In genomic region chr11:70001159-70001558, GRCm38 (mm10) we compare ENCODE assay signal across 8 mouse cellular contexts. TPM values are rescaled to one million over a fixed set of nuclear protein-coding genes. Genes with fewer than 3 reads are reported as not detected.
A peak's percentile ranks its signal among the peaks of the same experiment; 100 is the strongest.
DNase-seq lines count a peak whose midpoint lies in the region; ATAC-seq and TF ChIP-seq lines count a peak whose summit lies in the region.

No protein-coding gene starts in this region.

- DNase-seq in left cerebral cortex, adult 2 months (ENCODE audit: extremely low spot score in 1 of 2, low spot score in 2 of 2) = no peak
- no peak for DNase-seq in left cerebral cortex, postnatal 25 days (ENCODE audit: low spot score in 2 of 2)
- no peak for DNase-seq in intestine, embryonic 14.5 days (ENCODE audit: low spot score)
- no peak for DNase-seq in adrenal gland, postnatal 36 days
- DNase-seq in urinary bladder, adult 18-20 months (ENCODE audit: low spot score in 2 of 2) = no peak
- DNase-seq in retina, embryonic 14.5 days (ENCODE audit: low spot score) = no peak

- TF ChIP-seq CTCF in left cerebral cortex, adult 2 months (IDR thresholded peaks at IDR 0.05) = no peak

- peak overlapping the region; percentile 88 for H3K4me2 ChIP-seq in embryonic facial prominence, embryonic 13.5 days
- H3K4me2 ChIP-seq in intestine, embryonic 14.5 days (ENCODE audit: low read length) = peak overlapping the region; percentile 93
- peak overlapping the region; percentile 95 for H3K4me2 ChIP-seq in myocyte (ENCODE audit: low read depth)

- intact Hi-C loops in left cerebral cortex, adult 2 months (cut with DNase I) = loop anchor here (2.0 kb wide), 1 partner anchor 14 kb away; the partner anchor contains the start of gene Acadvl
- intact Hi-C loops in left cerebral cortex, postnatal 25 days (cut with DNase I) = loop anchor here (5.0 kb wide), 1 partner anchor 211 kb away; the partner anchor contains the start of gene Slc16a11

- H3ac ChIP-seq in myocyte (ENCODE audit: control insufficient read depth, insufficient read length) = peak overlapping the region; percentile 49

- 10% methylated on average over 8 of the region's 8 CpGs for WGBS in embryonic facial prominence, embryonic 13.5 days
- 10% methylated on average over 8 of the region's 8 CpGs for WGBS in intestine, embryonic 14.5 days

- peaks cover 44% of the 10 kb centered on the region for H3K36me3 ChIP-seq in embryonic facial prominence, embryonic 13.5 days
- peaks cover 39% of the 10 kb centered on the region for H3K36me3 ChIP-seq in intestine, embryonic 14.5 days (ENCODE audit: control insufficient read depth, insufficient read depth, low read length)
- H3K36me3 ChIP-seq in myocyte (ENCODE audit: control insufficient read depth, insufficient read depth) = peaks cover 29% of the 10 kb centered on the region

- peak overlapping the region; percentile 89 for H3K9ac ChIP-seq in embryonic facial prominence, embryonic 13.5 days
- peak overlapping the region; percentile 67 for H3K9ac ChIP-seq in intestine, embryonic 14.5 days (ENCODE audit: low read length)

- peaks cover 54% of the 10 kb centered on the region for H3K4me1 ChIP-seq in embryonic facial prominence, embryonic 13.5 days
- H3K4me1 ChIP-seq in intestine, embryonic 14.5 days (replicated peaks; ENCODE audit: control insufficient read depth, insufficient read depth, low read length) = peaks cover 30% of the 10 kb centered on the region

- peak overlapping the region; percentile 98 for H3K27ac ChIP-seq in left cerebral cortex, adult 2 months
- peak overlapping the region; percentile 97 for H3K27ac ChIP-seq in embryonic facial prominence, embryonic 13.5 days
- H3K27ac ChIP-seq in intestine, embryonic 14.5 days (ENCODE audit: low read depth) = peak overlapping the region; percentile 92

- no peaks in the 10 kb centered on the region for H3K9me3 ChIP-seq in embryonic facial prominence, embryonic 13.5 days
- H3K9me3 ChIP-seq in intestine, embryonic 14.5 days (ENCODE audit: control insufficient read depth, low read length) = no peaks in the 10 kb centered on the region

- peak overlapping the region; percentile 65 for H3K4me3 ChIP-seq in left cerebral cortex, adult 2 months
- peak overlapping the region; percentile 80 for H3K4me3 ChIP-seq in embryonic facial prominence, embryonic 13.5 days
- H3K4me3 ChIP-seq in intestine, embryonic 14.5 days (ENCODE audit: low read depth, low read length) = peak overlapping the region; percentile 82
- peak overlapping the region; percentile 72 for H3K4me3 ChIP-seq in myocyte

- TF ChIP-seq POLR2A in myocyte (IDR thresholded peaks at IDR 0.05; ENCODE audit: insufficient read length, low read depth) = no peak

- H3K79me2 ChIP-seq in myocyte (ENCODE audit: control insufficient read depth, insufficient read depth) = peaks cover 55% of the 10 kb centered on the region

- no peak for ATAC-seq in embryonic facial prominence, embryonic 13.5 days (ENCODE audit: insufficient number of reproducible peaks, insufficient read depth, low FRiP score, low TSS enrichment, low read depth)
- ATAC-seq in intestine, embryonic 14.5 days (replicated peaks; ENCODE audit: low FRiP score, low TSS enrichment, low read depth) = no peak

- no peaks in the 10 kb centered on the region for H3K27me3 ChIP-seq in embryonic facial prominence, embryonic 13.5 days
- no peaks in the 10 kb centered on the region for H3K27me3 ChIP-seq in intestine, embryonic 14.5 days (replicated peaks; ENCODE audit: control insufficient read depth, insufficient read depth, low read length)
- H3K27me3 ChIP-seq in myocyte (ENCODE audit: control insufficient read depth, insufficient read depth, insufficient read length) = no peaks in the 10 kb centered on the region

TF ChIP-seq in myocyte, 11 proteins besides CTCF, POLR2A, EP300 and RAD21:
- TF ChIP-seq MAX (IDR thresholded peaks at IDR 0.05; ENCODE audit: low read depth) (no peak), TCF12 (IDR thresholded peaks at IDR 0.05; ENCODE audit: insufficient read depth, poor library complexity, severe bottlenecking) (no peak), MYOD1 (IDR thresholded peaks at IDR 0.05; ENCODE audit: control insufficient read depth in 1 of 3, insufficient read length in 2 of 3, low read depth in 2 of 3) (no peak), SRF (IDR thresholded peaks at IDR 0.05; ENCODE audit: control insufficient read depth, insufficient read length, low read depth) (no peak), E2F4 (IDR thresholded peaks at IDR 0.05; ENCODE audit: insufficient read depth) (no peak), POLR2AphosphoS2 (IDR thresholded peaks at IDR 0.05; ENCODE audit: insufficient read length, low read depth) (no peak), REST (IDR thresholded peaks at IDR 0.05; ENCODE audit: insufficient read depth, insufficient read length) (no peak), MYOG (IDR thresholded peaks at IDR 0.05; ENCODE audit: control insufficient read depth in 1 of 3, insufficient read depth in 1 of 3, insufficient read length in 2 of 3, low read depth in 2 of 3) (no peak), CEBPB (IDR thresholded peaks at IDR 0.05; ENCODE audit: insufficient read depth, poor library complexity, severe bottlenecking) (no peak), TCF3 (IDR thresholded peaks at IDR 0.05; ENCODE audit: insufficient read length, low read depth) (no peak), USF1 (IDR thresholded peaks at IDR 0.05; ENCODE audit: low read depth) (no peak)

RNA-seq across cellular contexts. Expression of gene Dvl2, which starts 0.8 kb away (rescaled TPM):
- total RNA-seq in left cerebral cortex, adult 2 months (2021) = 10 to 100 TPM; 32.6 to 32.9 TPM
- 10 to 100 TPM; 26.1 to 32.2 TPM for total RNA-seq in left cerebral cortex, postnatal 25 days (2021)
- polyA plus RNA-seq in embryonic facial prominence, embryonic 13.5 days (2015; fragmentation: Nextera tagmentation; extraction: Ambion mirVana) = 55.0 and 56.8 TPM in 2 replicates
- polyA plus RNA-seq in intestine, embryonic 14.5 days (2014; fragmentation: Nextera tagmentation; extraction: Ambion mirVana) = 32.0 and 32.6 TPM in 2 replicates
- polyA plus RNA-seq in myocyte (2012; fragmentation: generic; extraction: Trizol) = 24.3 TPM
- 10 to 100 TPM; 15.6 to 17.4 TPM for total RNA-seq in adrenal gland, postnatal 36 days (2021)

RNA-seq across cellular contexts. Expression of gene Phf23, which starts 5.6 kb away (rescaled TPM):
- total RNA-seq in left cerebral cortex, adult 2 months (2021) = 10 to 100 TPM; 44.3 to 48.9 TPM
- 10 to 100 TPM; 44.6 to 47.5 TPM for total RNA-seq in left cerebral cortex, postnatal 25 days (2021)
- polyA plus RNA-seq in embryonic facial prominence, embryonic 13.5 days (2015; fragmentation: Nextera tagmentation; extraction: Ambion mirVana) = 87.8 and 93.3 TPM in 2 replicates
- polyA plus RNA-seq in intestine, embryonic 14.5 days (2014; fragmentation: Nextera tagmentation; extraction: Ambion mirVana) = 37.6 and 43.9 TPM in 2 replicates
- 58.6 TPM for polyA plus RNA-seq in myocyte (2012; fragmentation: generic; extraction: Trizol)
- total RNA-seq in adrenal gland, postnatal 36 days (2021) = 10 to 100 TPM; 54.6 to 57.1 TPM

RNA-seq across cellular contexts. Expression of gene Gabarap, which starts 10.2 kb away (rescaled TPM):
- 100 to 1,000 TPM; 209 to 215 TPM for total RNA-seq in left cerebral cortex, adult 2 months (2021)
- total RNA-seq in left cerebral cortex, postnatal 25 days (2021) = 100 to 1,000 TPM; 217 to 218 TPM
- polyA plus RNA-seq in embryonic facial prominence, embryonic 13.5 days (2015; fragmentation: Nextera tagmentation; extraction: Ambion mirVana) = 511 and 542 TPM in 2 replicates
- polyA plus RNA-seq in intestine, embryonic 14.5 days (2014; fragmentation: Nextera tagmentation; extraction: Ambion mirVana) = 481 and 495 TPM in 2 replicates
- 530 TPM for polyA plus RNA-seq in myocyte (2012; fragmentation: generic; extraction: Trizol)
- total RNA-seq in adrenal gland, postnatal 36 days (2021) = 100 to 1,000 TPM; 421 to 450 TPM

RNA-seq across cellular contexts. Expression of gene Acadvl, which starts 14.1 kb away (rescaled TPM):
- 10 to 100 TPM; 59.4 to 62.5 TPM for total RNA-seq in left cerebral cortex, adult 2 months (2021)
- total RNA-seq in left cerebral cortex, postnatal 25 days (2021) = 10 to 100 TPM; 57.4 to 59.3 TPM
- 78.2 and 82.3 TPM in 2 replicates for polyA plus RNA-seq in embryonic facial prominence, embryonic 13.5 days (2015; fragmentation: Nextera tagmentation; extraction: Ambion mirVana)
- 72.8 and 73.8 TPM in 2 replicates for polyA plus RNA-seq in intestine, embryonic 14.5 days (2014; fragmentation: Nextera tagmentation; extraction: Ambion mirVana)
- polyA plus RNA-seq in myocyte (2012; fragmentation: generic; extraction: Trizol) = 130 TPM
- total RNA-seq in adrenal gland, postnatal 36 days (2021) = 100 to 1,000 TPM; 543 to 557 TPM

RNA-seq across cellular contexts. Expression of gene Dlg4, which starts 15.6 kb away (rescaled TPM):
- total RNA-seq in left cerebral cortex, adult 2 months (2021) = 100 to 1,000 TPM; 818 to 875 TPM
- 100 to 1,000 TPM; 931 to 954 TPM for total RNA-seq in left cerebral cortex, postnatal 25 days (2021)
- polyA plus RNA-seq in embryonic facial prominence, embryonic 13.5 days (2015; fragmentation: Nextera tagmentation; extraction: Ambion mirVana) = 13.1 and 13.5 TPM in 2 replicates
- polyA plus RNA-seq in intestine, embryonic 14.5 days (2014; fragmentation: Nextera tagmentation; extraction: Ambion mirVana) = 7.7 and 8.6 TPM in 2 replicates
- 26.8 TPM for polyA plus RNA-seq in myocyte (2012; fragmentation: generic; extraction: Trizol)
- 10 to 100 TPM; 27.4 to 40.4 TPM for total RNA-seq in adrenal gland, postnatal 36 days (2021)
